Mouse (Mus musculus): ENCODE measurements around the gene Sbk1. TPM values are rescaled to one million over a fixed set of nuclear protein-coding genes. Genes with fewer than 3 reads are reported as not detected.
A peak's percentile ranks its signal among the peaks of the same experiment; 100 is the strongest.
"Not testable (repeated sequence)": the region's sequence is repeated elsewhere in the genome, so short reads cannot be mapped to it uniquely, and the experiment has no call there.

The Sbk1 gene
- polyA plus RNA-seq, 1 experiment from 2014 or later: 79.1 TPM

DNA sequence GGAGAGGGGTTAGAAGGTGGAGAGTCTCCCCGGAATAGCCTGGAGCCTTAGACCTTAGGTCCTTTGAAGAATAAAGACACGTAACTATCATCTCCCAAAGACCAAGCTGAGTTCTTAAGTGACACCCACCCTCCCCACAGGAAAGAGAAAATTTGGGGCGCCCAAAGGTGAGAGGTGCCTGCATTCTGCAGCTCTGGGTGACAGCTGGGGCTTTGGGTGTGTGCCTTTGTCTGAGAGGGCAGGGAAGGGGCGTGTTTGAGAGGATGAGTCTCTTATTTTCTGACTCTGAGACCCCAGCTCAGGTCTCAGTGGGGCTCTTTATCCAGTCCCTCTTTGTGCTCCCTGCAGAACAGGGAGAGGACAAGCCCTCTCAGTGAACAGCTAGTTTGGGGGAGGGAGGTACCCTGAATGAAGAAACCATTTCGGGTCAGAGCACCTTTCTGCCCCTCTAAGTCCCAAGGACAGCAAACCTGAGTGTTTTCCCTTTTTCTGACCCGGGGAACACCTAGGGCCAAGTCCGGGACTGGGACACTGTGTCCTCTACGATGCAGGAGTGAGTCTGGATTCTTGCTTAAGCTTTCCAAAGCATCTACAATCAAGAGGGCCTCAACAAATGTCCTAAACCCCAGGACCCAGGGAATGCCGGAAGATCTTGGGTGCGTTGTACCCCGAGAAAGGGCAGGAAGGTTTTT, 1.1 kb downstream of the Sbk1 start:
- 9% methylated on average over 11 of the region's 11 CpGs for WGBS
- Histone ChIP-seq H3K27me3 (ENCODE audit: poor library complexity, severe bottlenecking) (peaks cover 26% of the 10 kb centered on the region), H3K4me1 (peaks cover 73% of the 10 kb centered on the region)

GRCm38 (mm10) chr7:126274137-126274536, 1.7 kb downstream of the Sbk1 start:
- WGBS: 14% methylated on average over 3 of the region's 3 CpGs
- peaks cover 80% of the 10 kb centered on the region for H3K4me1 ChIP-seq
- peaks cover 50% of the 10 kb centered on the region for H3K36me3 ChIP-seq (replicated peaks)
- peaks cover 21% of the 10 kb centered on the region for H3K27me3 ChIP-seq (ENCODE audit: poor library complexity, severe bottlenecking)
- H3K9me3 ChIP-seq: no peaks in the 10 kb centered on the region
- DNase-seq (ENCODE audit: extremely low spot score, low spot score): no peak
- H3K4me3 ChIP-seq: peak overlapping the region; percentile 79
- peak overlapping the region; percentile 99 for H3K27ac ChIP-seq

More for the DNA sequence above, 1.1 kb downstream of the Sbk1 start:
- Histone ChIP-seq H3K36me3 (replicated peaks) (peaks cover 43% of the 10 kb centered on the region), H3K27ac (peak overlapping the region; percentile 99), H3K4me3 (peak overlapping the region; percentile 79), H3K9me3 (no peaks in the 10 kb centered on the region)
- DNase-seq (ENCODE audit: extremely low spot score, low spot score): no peak

DNA sequence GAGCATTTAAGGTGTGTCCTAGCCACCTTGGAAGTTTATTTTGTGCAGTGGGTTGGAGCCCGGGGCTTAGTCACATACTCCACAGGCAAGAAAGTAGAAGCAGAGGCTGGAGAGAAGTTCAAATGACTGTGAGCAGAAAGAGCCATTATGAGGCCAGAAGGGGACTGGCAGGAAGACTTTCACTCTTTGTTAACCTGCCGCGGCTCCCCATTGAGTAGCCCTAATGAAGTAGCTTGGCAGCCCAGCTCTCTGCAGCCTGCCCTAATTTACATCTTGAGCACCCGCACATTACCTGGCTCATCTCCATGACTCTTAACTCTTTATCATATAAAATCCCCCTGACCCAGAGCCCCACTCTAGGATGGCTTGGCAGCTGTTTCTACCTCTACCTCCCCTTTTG, 2.2 kb downstream of the Sbk1 start:
- Histone ChIP-seq H3K4me3 (peak overlapping the region; percentile 79), H3K27me3 (ENCODE audit: poor library complexity, severe bottlenecking) (peaks cover 16% of the 10 kb centered on the region), H3K27ac (peak overlapping the region; percentile 99), H3K36me3 (replicated peaks) (peaks cover 55% of the 10 kb centered on the region), H3K9me3 (no peaks in the 10 kb centered on the region), H3K4me1 (peaks cover 85% of the 10 kb centered on the region)
- WGBS: 7% methylated on average over 4 of the region's 4 CpGs
- no peak for DNase-seq (ENCODE audit: extremely low spot score, low spot score)

DNA sequence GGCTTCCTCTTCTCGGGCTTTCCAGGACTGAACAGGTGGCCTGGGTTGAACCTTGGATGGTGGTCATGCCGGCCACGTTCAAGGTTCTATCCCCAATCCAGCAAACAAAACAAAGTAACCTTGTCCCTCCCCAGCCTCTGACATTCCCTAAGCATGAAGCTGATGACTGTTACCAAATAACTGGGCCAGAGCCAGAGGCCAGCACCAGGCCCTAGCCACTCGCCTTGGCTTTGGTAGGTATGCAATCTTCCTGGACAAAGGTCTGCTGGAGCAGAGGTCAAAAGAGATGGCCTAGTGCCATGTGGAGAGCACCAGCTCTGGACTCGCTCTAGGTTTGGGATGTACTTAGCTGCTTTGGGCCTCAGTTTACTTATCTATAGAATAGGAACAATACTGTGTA, 3.3 kb downstream of the Sbk1 start:
- DNase-seq (ENCODE audit: extremely low spot score, low spot score): no peak
- WGBS: 84% methylated on average over 5 of the region's 5 CpGs
- Histone ChIP-seq H3K27me3 (ENCODE audit: poor library complexity, severe bottlenecking) (peaks cover 5% of the 10 kb centered on the region), H3K36me3 (replicated peaks) (peaks cover 65% of the 10 kb centered on the region), H3K4me1 (peaks cover 89% of the 10 kb centered on the region), H3K9me3 (no peaks in the 10 kb centered on the region), H3K27ac (no peak overlapping the region), H3K4me3 (peak overlapping the region; percentile 79; the same call in 1 of the 2 replicates)

DNA sequence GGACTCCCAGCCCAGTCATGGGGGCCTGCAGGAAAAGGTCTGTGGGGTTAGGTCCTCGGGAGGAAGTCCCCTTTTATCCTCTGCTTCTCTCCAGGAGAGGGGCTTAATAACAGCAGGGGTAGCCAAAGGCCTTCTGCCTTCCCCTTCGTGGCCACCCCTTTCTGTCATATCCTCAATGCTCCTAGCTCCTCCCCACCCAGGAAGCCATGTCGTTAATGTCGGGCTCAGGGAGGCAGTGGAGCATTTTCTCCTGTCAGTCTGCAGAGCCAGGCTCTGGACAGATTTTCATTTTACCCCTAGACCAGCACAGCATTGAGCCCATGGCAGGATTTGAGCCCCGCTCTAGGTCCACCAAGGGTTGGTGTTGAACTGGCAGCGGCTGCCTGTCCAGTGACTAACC, 3.9 kb downstream of the Sbk1 start:
- DNase-seq (ENCODE audit: extremely low spot score, low spot score): no peak
- H3K9me3 ChIP-seq: no peaks in the 10 kb centered on the region
- peaks cover 83% of the 10 kb centered on the region for H3K4me1 ChIP-seq
- peaks cover 71% of the 10 kb centered on the region for H3K36me3 ChIP-seq (replicated peaks)
- no peaks in the 10 kb centered on the region for H3K27me3 ChIP-seq (ENCODE audit: poor library complexity, severe bottlenecking)
- 61% methylated on average over 6 of the region's 6 CpGs for WGBS
- no peak overlapping the region for H3K27ac ChIP-seq
- H3K4me3 ChIP-seq: peak overlapping the region; percentile 79; the same call in 1 of the 2 replicates

- DNase-seq (ENCODE audit: extremely low spot score, low spot score): no peak
- WGBS: 76% methylated on average over 22 of the region's 22 CpGs
- peaks cover 85% of the 10 kb centered on the region for H3K36me3 ChIP-seq (replicated peaks)
- no peaks in the 10 kb centered on the region for H3K27me3 ChIP-seq (ENCODE audit: poor library complexity, severe bottlenecking)
- peak overlapping the region; percentile 9; the same call in 1 of the 2 replicates for H3K4me3 ChIP-seq
- no peak overlapping the region for H3K27ac ChIP-seq
- no peaks in the 10 kb centered on the region for H3K9me3 ChIP-seq
- peaks cover 74% of the 10 kb centered on the region for H3K4me1 ChIP-seq
Observed at GRCm38 (mm10) chr7:126277536-126278295, 5.3 kb downstream of the Sbk1 start.

DNA sequence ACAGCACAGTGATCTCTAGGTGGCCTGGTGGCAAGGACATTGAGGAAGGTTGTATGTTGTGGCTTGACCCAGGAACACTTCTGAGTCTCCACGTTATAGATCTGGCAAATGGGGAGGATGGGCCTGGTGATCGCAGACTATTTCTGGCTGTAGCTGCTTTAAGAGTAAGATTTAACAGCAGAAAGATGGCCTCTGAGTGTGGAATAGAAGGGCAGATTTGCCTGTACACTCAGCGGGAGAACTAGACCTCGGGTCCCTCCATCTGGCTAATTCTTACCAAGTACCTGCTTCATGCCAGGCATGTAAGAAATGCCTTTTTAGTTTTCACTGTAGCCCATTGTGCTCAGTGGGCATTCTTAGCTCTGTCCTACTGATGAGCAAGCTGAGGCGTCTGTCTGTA, 6.4 kb downstream of the Sbk1 start:
- H3K4me1 ChIP-seq: peaks cover 64% of the 10 kb centered on the region
- no peak overlapping the region for H3K4me3 ChIP-seq
- H3K36me3 ChIP-seq (replicated peaks): peaks cover 95% of the 10 kb centered on the region
- 93% methylated on average over 5 of the region's 5 CpGs for WGBS
- no peak overlapping the region for H3K27ac ChIP-seq
- no peak for DNase-seq (ENCODE audit: extremely low spot score, low spot score)
- H3K27me3 ChIP-seq (ENCODE audit: poor library complexity, severe bottlenecking): no peaks in the 10 kb centered on the region
- no peaks in the 10 kb centered on the region for H3K9me3 ChIP-seq

DNA sequence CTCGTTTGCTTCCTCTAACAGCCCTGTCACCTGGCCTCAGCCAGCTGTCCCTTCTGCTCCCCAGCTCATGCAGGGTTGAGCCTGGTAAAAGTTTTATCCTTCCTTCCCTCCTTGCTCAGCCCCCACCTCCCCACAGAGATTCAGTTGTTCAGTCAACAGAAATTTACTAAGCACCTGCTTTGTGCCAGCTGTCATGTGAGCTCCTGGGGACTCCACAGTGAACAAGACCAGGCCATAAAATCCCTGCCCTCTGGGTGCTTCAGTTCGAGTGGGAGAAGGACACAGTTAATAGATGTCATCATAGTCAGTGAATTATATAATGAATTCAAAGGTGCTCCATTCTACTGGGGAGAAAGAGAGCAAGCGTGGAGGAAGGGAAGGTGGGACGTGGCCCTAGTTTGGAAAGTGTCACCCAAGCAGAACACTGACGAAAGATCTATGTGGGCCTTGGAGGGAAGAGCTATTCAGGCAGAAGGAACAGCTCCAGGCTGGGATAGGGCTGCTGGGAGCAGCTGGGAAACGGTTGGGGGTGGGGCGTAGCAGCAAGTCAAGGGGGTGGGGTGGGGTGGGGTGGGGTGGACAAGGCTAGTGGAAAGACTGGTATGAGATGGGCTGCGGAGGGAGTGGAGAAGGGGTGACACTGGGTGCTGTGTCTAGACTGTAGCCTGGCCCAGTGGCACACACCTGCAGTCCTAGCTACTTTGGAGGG, 7.5 kb downstream of the Sbk1 start:
- Histone ChIP-seq H3K4me1 (peaks cover 53% of the 10 kb centered on the region), H3K4me3 (no peak overlapping the region), H3K27me3 (ENCODE audit: poor library complexity, severe bottlenecking) (no peaks in the 10 kb centered on the region), H3K9me3 (no peaks in the 10 kb centered on the region), H3K36me3 (replicated peaks) (peaks cover 98% of the 10 kb centered on the region), H3K27ac (no peak overlapping the region)
- DNase-seq (ENCODE audit: extremely low spot score, low spot score): no peak
- WGBS: 83% methylated on average over 8 of the region's 8 CpGs

GRCm38 (mm10) chr7:126280696-126281095, 8.3 kb downstream of the Sbk1 start:
- H3K4me3 ChIP-seq: no peak overlapping the region
- no peaks in the 10 kb centered on the region for H3K27me3 ChIP-seq (ENCODE audit: poor library complexity, severe bottlenecking)
- no peaks in the 10 kb centered on the region for H3K9me3 ChIP-seq
- DNase-seq (ENCODE audit: extremely low spot score, low spot score): no peak
- H3K27ac ChIP-seq: no peak overlapping the region
- peaks cover 98% of the 10 kb centered on the region for H3K36me3 ChIP-seq (replicated peaks)
- 77% methylated on average over 6 of the region's 6 CpGs for WGBS
- peaks cover 45% of the 10 kb centered on the region for H3K4me1 ChIP-seq

DNA sequence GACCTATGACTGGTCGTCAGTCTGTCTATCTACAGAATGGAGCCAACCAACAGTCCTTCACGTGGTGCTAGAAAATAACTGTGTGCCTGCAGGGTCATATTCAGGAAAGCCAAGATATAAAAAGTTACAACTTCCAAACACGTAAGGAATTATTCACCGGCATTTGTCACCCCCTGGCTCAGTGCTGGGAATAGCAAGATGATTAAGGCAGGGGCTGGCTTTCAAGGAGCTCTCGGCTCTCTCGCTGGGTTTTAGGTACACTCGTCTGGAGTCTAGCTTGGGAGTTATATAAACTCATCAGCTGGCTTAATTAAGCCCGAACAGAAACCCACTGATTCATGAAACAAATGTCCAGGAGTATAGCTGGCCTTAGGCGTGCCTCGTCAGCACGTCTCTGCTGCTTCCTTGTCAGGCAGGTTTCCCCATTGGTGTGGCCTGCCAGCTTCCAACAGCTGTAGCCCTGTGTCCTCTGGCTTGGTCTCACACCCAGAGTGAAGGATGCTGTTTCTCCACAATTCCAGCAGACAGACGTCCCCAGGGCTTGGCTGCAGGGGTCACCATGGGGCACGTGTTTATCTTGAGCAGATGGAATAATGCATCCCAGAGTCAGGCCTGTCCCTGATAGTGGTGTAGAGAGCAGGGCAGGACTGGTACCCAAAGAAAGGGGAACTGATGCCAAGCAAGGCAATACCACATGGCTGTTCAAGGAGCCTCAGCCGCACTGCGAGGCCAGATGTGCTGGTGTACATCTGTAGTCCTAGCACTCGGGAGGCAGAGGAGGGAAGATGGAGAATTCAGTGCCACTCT, 9.7 kb downstream of the Sbk1 start:
- DNase-seq (ENCODE audit: extremely low spot score, low spot score): no peak
- H3K9me3 ChIP-seq: no peaks in the 10 kb centered on the region
- H3K27ac ChIP-seq: no peak overlapping the region
- no peaks in the 10 kb centered on the region for H3K27me3 ChIP-seq (ENCODE audit: poor library complexity, severe bottlenecking)
- H3K36me3 ChIP-seq (replicated peaks): peaks cover 98% of the 10 kb centered on the region
- no peak overlapping the region for H3K4me3 ChIP-seq
- H3K4me1 ChIP-seq: peaks cover 31% of the 10 kb centered on the region
- WGBS: 88% methylated on average over 16 of the region's 16 CpGs

DNA sequence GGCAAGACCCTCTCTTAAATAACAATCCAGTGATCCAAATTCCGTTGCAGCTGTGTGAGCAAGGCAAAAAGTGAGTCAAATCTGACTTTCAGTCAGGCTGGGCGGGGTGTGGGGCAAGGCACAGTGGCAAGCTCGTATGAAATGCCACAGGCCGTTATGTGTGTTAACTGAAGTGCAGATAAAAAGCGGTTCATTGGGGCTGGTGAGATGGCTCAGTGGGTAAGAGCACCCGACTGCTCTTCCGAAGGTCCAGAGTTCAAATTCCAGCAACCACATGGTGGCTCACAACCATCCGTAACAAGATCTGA, 10.2 kb downstream of the Sbk1 start:
- peaks cover 96% of the 10 kb centered on the region for H3K36me3 ChIP-seq (replicated peaks)

DNA sequence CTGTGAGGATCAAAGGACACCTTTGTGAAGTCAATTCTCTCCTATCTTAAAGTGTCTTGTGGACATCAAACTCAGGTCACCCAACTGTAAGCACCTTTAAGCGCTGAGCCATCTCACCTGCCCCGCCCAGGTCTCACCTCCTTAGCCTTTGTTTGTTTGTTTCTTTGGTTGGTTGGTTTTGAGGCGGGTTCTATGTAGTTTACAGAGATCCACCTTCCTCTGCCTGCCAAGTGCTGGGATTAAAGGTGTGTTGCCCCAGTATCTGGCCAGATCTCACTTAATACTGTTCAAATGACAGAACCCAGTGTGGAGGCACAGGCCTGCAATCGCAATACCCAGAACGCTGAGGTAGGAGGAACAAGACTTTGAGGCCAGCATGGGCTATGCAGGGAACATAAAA, 11.6 kb downstream of the Sbk1 start:
- Histone ChIP-seq H3K27me3 (ENCODE audit: poor library complexity, severe bottlenecking) (no peaks in the 10 kb centered on the region), H3K36me3 (replicated peaks) (peaks cover 94% of the 10 kb centered on the region), H3K9me3 (no peaks in the 10 kb centered on the region), H3K27ac (no peak overlapping the region), H3K4me3 (no peak overlapping the region), H3K4me1 (peaks cover 22% of the 10 kb centered on the region)
- DNase-seq (ENCODE audit: extremely low spot score, low spot score): no peak
- WGBS: 93% methylated on average over 5 of the region's 5 CpGs

More for the DNA sequence above, 10.2 kb downstream of the Sbk1 start:
- H3K4me3 ChIP-seq; H3K27ac ChIP-seq; DNase-seq (ENCODE audit: extremely low spot score, low spot score); H3K27me3 ChIP-seq (ENCODE audit: poor library complexity, severe bottlenecking); H3K9me3 ChIP-seq: not testable (repeated sequence)
- WGBS: 87% methylated on average over 8 of the region's 8 CpGs
- peaks cover 28% of the 10 kb centered on the region for H3K4me1 ChIP-seq
